8 mouse cellular contexts compared by ENCODE assay signal in genomic region chr5:125080787-125081317, GRCm38 (mm10).
DNase-seq lines count a peak whose midpoint lies in the region; ATAC-seq and TF ChIP-seq lines count a peak whose summit lies in the region.

No protein-coding gene starts in this region.

- H3K4me2 ChIP-seq in kidney, postnatal 0 days (ENCODE audit: low read length) = no peak overlapping the region
- H3K4me2 ChIP-seq in kidney, embryonic 14.5 days (replicated peaks; ENCODE audit: low read depth, low read length) = no peak overlapping the region
- no peak overlapping the region for H3K4me2 ChIP-seq in heart, embryonic 13.5 days
- peak overlapping the region; percentile 17 for H3K4me2 ChIP-seq in lung, postnatal 0 days (replicated peaks; ENCODE audit: low read depth, low read length)

- H3K9me3 ChIP-seq in kidney, postnatal 0 days (replicated peaks; ENCODE audit: low read length) = no peaks in the 10 kb centered on the region
- H3K9me3 ChIP-seq in kidney, embryonic 14.5 days (ENCODE audit: control insufficient read depth, low read length) = no peaks in the 10 kb centered on the region
- no peaks in the 10 kb centered on the region for H3K9me3 ChIP-seq in heart, embryonic 13.5 days
- no peaks in the 10 kb centered on the region for H3K9me3 ChIP-seq in lung, postnatal 0 days (ENCODE audit: low read length)

- 74% methylated on average over 10 of the region's 10 CpGs for WGBS in kidney, postnatal 0 days
- 88% methylated on average over 10 of the region's 10 CpGs for WGBS in kidney, embryonic 14.5 days
- 88% methylated on average over 10 of the region's 10 CpGs for WGBS in heart, embryonic 13.5 days
- 67% methylated on average over 9 of the region's 10 CpGs for WGBS in lung, postnatal 0 days

- H3K36me3 ChIP-seq in kidney, postnatal 0 days (ENCODE audit: insufficient read depth, low read length) = peaks cover 56% of the 10 kb centered on the region
- H3K36me3 ChIP-seq in kidney, embryonic 14.5 days (ENCODE audit: control insufficient read depth, insufficient read depth, low read length) = peaks cover 81% of the 10 kb centered on the region
- peaks cover 88% of the 10 kb centered on the region for H3K36me3 ChIP-seq in heart, embryonic 13.5 days
- peaks cover 20% of the 10 kb centered on the region; the same call in 1 of the 2 replicates for H3K36me3 ChIP-seq in lung, postnatal 0 days (ENCODE audit: insufficient read depth, low read length)

- no peak for TF ChIP-seq CTCF in kidney, postnatal 0 days (IDR thresholded peaks at IDR 0.05; ENCODE audit: low read depth)
- TF ChIP-seq CTCF in lung, postnatal 0 days (IDR thresholded peaks at IDR 0.05) = no peak

- no peak overlapping the region for H3K4me3 ChIP-seq in kidney, postnatal 0 days (replicated peaks; ENCODE audit: low read depth, low read length)
- no peak overlapping the region for H3K4me3 ChIP-seq in kidney, embryonic 14.5 days (ENCODE audit: low read length)
- H3K4me3 ChIP-seq in heart, embryonic 13.5 days = no peak overlapping the region
- H3K4me3 ChIP-seq in lung, postnatal 0 days (ENCODE audit: low read depth, low read length) = no peak overlapping the region

- H3K4me1 ChIP-seq in kidney, postnatal 0 days (replicated peaks; ENCODE audit: insufficient read depth, low read length) = peaks cover 5% of the 10 kb centered on the region; the same call in 1 of the 2 replicates
- H3K4me1 ChIP-seq in kidney, embryonic 14.5 days (ENCODE audit: control insufficient read depth, insufficient read depth, low read length) = peaks cover 4% of the 10 kb centered on the region; the same call in 1 of the 2 replicates
- H3K4me1 ChIP-seq in heart, embryonic 13.5 days = peaks cover 35% of the 10 kb centered on the region
- H3K4me1 ChIP-seq in lung, postnatal 0 days (ENCODE audit: insufficient read depth, low read depth, low read length) = peaks cover 22% of the 10 kb centered on the region

- H3K27ac ChIP-seq in kidney, postnatal 0 days = peak overlapping the region; percentile 70
- H3K27ac ChIP-seq in kidney, embryonic 14.5 days (ENCODE audit: low read depth, low read length) = no peak overlapping the region
- peak overlapping the region; percentile 79 for H3K27ac ChIP-seq in heart, embryonic 13.5 days (replicated peaks)
- H3K27ac ChIP-seq in lung, postnatal 0 days (ENCODE audit: low read length) = peak overlapping the region; percentile 96

- no peaks in the 10 kb centered on the region for H3K27me3 ChIP-seq in kidney, postnatal 0 days (ENCODE audit: insufficient read depth, low read length)
- no peaks in the 10 kb centered on the region for H3K27me3 ChIP-seq in kidney, embryonic 14.5 days (ENCODE audit: control insufficient read depth, insufficient read depth, low read length)
- no peaks in the 10 kb centered on the region for H3K27me3 ChIP-seq in heart, embryonic 13.5 days (replicated peaks)
- no peaks in the 10 kb centered on the region for H3K27me3 ChIP-seq in lung, postnatal 0 days (replicated peaks; ENCODE audit: insufficient read depth, low read length)

- ATAC-seq in kidney, postnatal 0 days (replicated peaks; ENCODE audit: low FRiP score, low read depth) = no peak; the same call in 1 of the 2 replicates
- no peak for ATAC-seq in kidney, embryonic 14.5 days (ENCODE audit: low FRiP score, low TSS enrichment)
- ATAC-seq in heart, embryonic 13.5 days (ENCODE audit: extremely low read depth, insufficient number of reproducible peaks, low FRiP score, low TSS enrichment) = no peak
- ATAC-seq in lung, postnatal 0 days = peak; percentile 48
- no peak for ATAC-seq in frontal cortex, adult (ENCODE audit: low TSS enrichment)

- H3K9ac ChIP-seq in kidney, postnatal 0 days (ENCODE audit: low read depth, low read length) = no peak overlapping the region; the same call in 1 of the 2 replicates
- H3K9ac ChIP-seq in kidney, embryonic 14.5 days (ENCODE audit: low read depth, low read length) = no peak overlapping the region
- peak overlapping the region; percentile 48 for H3K9ac ChIP-seq in heart, embryonic 13.5 days
- 0 out of 2 replicates have a peak overlapping the region, but pooled peaks have one; percentile 9 for H3K9ac ChIP-seq in lung, postnatal 0 days (replicated peaks; ENCODE audit: low read depth)

- no peak for DNase-seq in kidney, postnatal 0 days (ENCODE audit: low spot score)
- peak; percentile 70 to 71 for DNase-seq in adrenal gland, postnatal 36 days
- DNase-seq in lung, postnatal 0 days (ENCODE audit: low spot score) = peak; percentile 70
- no peak for DNase-seq in yolk sac, embryonic 10.5 days (ENCODE audit: low spot score)
- DNase-seq in layer of hippocampus, postnatal 36 days = no peak

- no peak for TF ChIP-seq EP300 in lung, postnatal 0 days (IDR thresholded peaks at IDR 0.05)

Comparison
In these comparisons a context has a peak if more than half of its experiments do, and no peak if none do; other contexts are left out.
1. DNase-seq: peak in adrenal gland, postnatal 36 days (2 of 2) and lung, postnatal 0 days (single experiment); none in kidney, postnatal 0 days (single experiment), yolk sac, embryonic 10.5 days (single experiment) and layer of hippocampus, postnatal 36 days (0 of 2).
2. H3K9ac ChIP-seq: peak in heart, embryonic 13.5 days (single experiment) and lung, postnatal 0 days (single experiment); none in kidney, postnatal 0 days (single experiment) and kidney, embryonic 14.5 days (single experiment).